Mouse (Mus musculus) kidney, embryonic 14.5 days (tissue): ENCODE results near the gene Car9. TPM values are rescaled to one million over a fixed set of nuclear protein-coding genes. Genes with fewer than 3 reads are reported as not detected.
A peak's percentile ranks its signal among the peaks of the same experiment; 100 is the strongest.

Experiments
- ATAC-seq: fragments of 200-750 bp; cut with Nextera tagmentation; 2 replicates; pipeline ENCODE4 v1.8.0; 2017; ENCODE audit warnings: moderate number of reproducible peaks, mild to moderate bottlenecking, moderate TSS enrichment, moderate library complexity; ENCODE audit not compliant: low FRiP score, low TSS enrichment
- H3K27ac ChIP-seq: fragments of 300-500 bp; sonication (generic); 2 replicates; pipeline ENCODE4 v1.5.1; 2014; ENCODE audit warnings: low read depth, mild to moderate bottlenecking, low read length, moderate library complexity, mixed read lengths
- H3K27me3 ChIP-seq: fragments of 300-500 bp; sonication (generic); 2 replicates; pipeline ENCODE4 v1.6.1; 2014; ENCODE audit warnings: mild to moderate bottlenecking, low read length; ENCODE audit not compliant: control insufficient read depth, insufficient read depth
- H3K36me3 ChIP-seq: fragments of 300-500 bp; sonication (generic); 2 replicates; pipeline ENCODE4 v1.6.1; 2014; ENCODE audit warnings: low read length, mixed read lengths; ENCODE audit not compliant: control insufficient read depth, insufficient read depth
- H3K4me1 ChIP-seq: fragments of 300-500 bp; sonication (generic); 2 replicates; pipeline ENCODE4 v1.6.1; 2014; ENCODE audit warnings: low read length, mixed read lengths; ENCODE audit not compliant: control insufficient read depth, insufficient read depth
- H3K4me2 ChIP-seq: fragments of 300-500 bp; sonication (generic); replicated peaks from 2 replicates; pipeline ENCODE4 v1.6.1; 2014; ENCODE audit warnings: low read depth, mild to moderate bottlenecking, low read length
- H3K4me3 ChIP-seq: fragments of 300-500 bp; sonication (generic); 2 replicates; pipeline ENCODE4 v1.5.1; 2014; ENCODE audit warnings: mild to moderate bottlenecking, low read length
- H3K9ac ChIP-seq: fragments of 300-500 bp; sonication (generic); 2 replicates; pipeline ENCODE4 v1.6.1; 2014; ENCODE audit warnings: low read depth, mild to moderate bottlenecking, low read length, moderate library complexity
- H3K9me3 ChIP-seq: fragments of 300-500 bp; sonication (generic); 2 replicates; pipeline ENCODE4 v1.6.1; 2016; ENCODE audit warnings: low read length; ENCODE audit not compliant: control insufficient read depth
- WGBS: fragments of 180-500 bp; shearing (Covaris S2); extraction: QIAGEN DNeasy Blood & Tissue Kit; methylation state at CpG from one replicate; pipeline ENCODE4 v1.1.7; 2014; 5-methylcytosine and 5-hydroxymethylcytosine counted together
- polyA plus RNA-seq: library from polyadenylated mRNA; unstranded; fragments of >200 nt; fragmentation: Nextera tagmentation; extraction: Ambion mirVana; gene quantifications from 2 replicates; pipeline ENCODE4 v1.2.1, GENCODE M21; 2014

Car9 gene
- polyA plus RNA-seq, 1 experiment from 2014 or later, result 0.80 TPM

DNA sequence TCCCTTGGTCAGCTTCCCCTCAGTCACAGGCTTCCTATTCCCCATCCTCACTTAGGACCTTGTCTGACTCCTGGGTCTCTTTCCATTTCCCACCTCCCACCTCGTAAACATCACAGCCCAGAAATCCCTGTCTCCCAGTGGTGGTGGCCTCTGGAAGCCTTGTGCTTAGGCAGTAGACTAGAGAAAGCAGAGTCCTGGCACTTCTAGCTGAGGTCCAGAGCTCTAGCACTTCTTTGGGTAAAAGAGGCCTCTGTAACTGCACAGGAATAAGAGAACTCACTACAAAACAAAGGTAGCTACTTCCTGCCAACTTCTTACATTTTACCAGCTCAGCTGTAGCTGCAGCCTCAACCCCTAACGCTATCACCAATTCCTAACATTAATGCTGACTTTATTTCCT lies 54.2 kb downstream of the Car9 start:
- peak overlapping the region; percentile 100; the same call in 1 of the 2 replicates for H3K27ac ChIP-seq
- no peaks in the 10 kb centered on the region for H3K9me3 ChIP-seq
- 22% methylated on average over 2 of the region's 2 CpGs for WGBS
- peak overlapping the region; percentile 92 for H3K4me3 ChIP-seq
- ATAC-seq, result no peak
- peak overlapping the region; percentile 87 for H3K4me2 ChIP-seq
- peak overlapping the region; percentile 92 for H3K9ac ChIP-seq
- no peaks in the 10 kb centered on the region for H3K27me3 ChIP-seq
- peaks cover 34% of the 10 kb centered on the region for H3K36me3 ChIP-seq
- peaks cover 55% of the 10 kb centered on the region for H3K4me1 ChIP-seq

DNA sequence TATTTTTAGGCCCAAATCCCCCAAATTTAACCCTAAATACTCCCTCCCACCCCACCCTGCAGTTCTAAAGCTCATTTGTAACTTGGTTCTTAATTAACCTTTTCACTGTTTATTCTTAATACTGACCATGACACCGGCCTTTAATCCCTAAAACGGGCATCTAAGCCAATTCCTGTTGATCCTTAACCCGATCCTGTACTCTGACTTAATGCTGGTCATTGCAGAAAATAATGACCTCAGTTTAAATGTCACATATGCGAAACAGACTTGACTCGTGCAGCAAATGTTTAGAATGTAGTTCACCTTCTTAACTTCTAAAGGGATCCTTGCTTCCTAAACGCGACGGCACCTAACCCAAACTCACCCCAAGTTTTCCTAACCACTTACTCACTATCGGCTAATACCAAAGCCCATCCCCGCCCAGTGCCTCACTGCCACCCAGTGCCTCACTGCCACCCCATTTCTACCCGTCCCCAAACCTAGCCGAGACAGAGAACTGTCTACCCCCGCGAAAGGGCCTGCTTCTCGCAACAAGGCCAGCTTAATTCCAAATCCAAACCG lies 54.8 kb downstream of the Car9 start:
- Histone ChIP-seq H3K4me2 (peak overlapping the region; percentile 87), H3K9me3 (no peaks in the 10 kb centered on the region), H3K4me3 (peak overlapping the region; percentile 92), H3K36me3 (peaks cover 34% of the 10 kb centered on the region), H3K27ac (peak overlapping the region; percentile 100), H3K4me1 (peaks cover 55% of the 10 kb centered on the region), H3K27me3 (no peaks in the 10 kb centered on the region), H3K9ac (peak overlapping the region; percentile 92)
- WGBS, result 3% methylated on average over 16 of the region's 16 CpGs
- no peak for ATAC-seq

DNA sequence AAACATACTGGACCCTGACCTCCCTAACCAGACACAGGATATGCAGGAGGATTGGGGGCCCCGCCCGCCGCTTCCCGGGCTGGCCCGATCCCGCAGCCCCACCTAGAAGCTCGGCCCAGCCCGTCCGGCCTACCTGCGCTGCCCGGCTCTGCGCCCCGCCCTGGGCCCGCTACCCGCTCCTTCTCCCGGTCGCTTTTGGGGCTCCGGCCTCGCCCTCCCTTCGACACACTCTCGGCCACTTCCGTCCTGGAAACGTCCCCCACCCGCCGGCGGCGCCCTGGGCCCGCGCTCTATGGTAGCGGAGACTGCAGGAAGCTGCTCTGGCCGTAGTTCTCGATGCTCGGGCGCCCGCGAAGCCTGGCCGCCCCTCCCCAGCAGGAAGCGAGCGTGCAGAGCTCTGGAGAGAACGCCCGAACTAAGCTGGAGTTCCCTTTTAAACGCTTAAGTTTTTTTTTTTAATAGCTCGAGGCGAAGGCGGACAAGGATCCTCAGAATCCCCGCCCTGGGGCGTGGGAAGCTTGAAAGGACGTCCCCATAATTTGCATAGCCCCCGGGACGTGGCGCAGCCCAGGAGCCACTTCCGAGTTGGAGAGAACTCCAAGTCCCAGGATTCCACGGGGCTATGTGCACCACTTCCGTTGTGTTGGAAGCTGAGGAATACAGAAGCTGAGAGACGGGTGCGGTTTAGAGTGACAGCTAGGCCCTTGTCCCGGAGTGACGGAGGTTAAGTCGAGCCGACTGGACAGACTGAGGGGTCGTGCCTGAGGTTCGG lies 55.4 kb downstream of the Car9 start, which contains the start of the genes Creb3 and Tln1:
Gene Creb3 (plus strand): TSS at position 336 of the 772 bp plus-strand sequence.
Gene Tln1 (minus strand): TSS at position 695 of the 772 bp plus-strand sequence.
- Histone ChIP-seq H3K9me3 (no peaks in the 10 kb centered on the region), H3K4me1 (peaks cover 53% of the 10 kb centered on the region), H3K27me3 (no peaks in the 10 kb centered on the region), H3K4me2 (peak within 1 kb of the TSS; percentile 87), H3K27ac (peak within 1 kb of the TSS; percentile 100), H3K4me3 (peak within 1 kb of the TSS; percentile 92), H3K9ac (peak within 1 kb of the TSS; percentile 92), H3K36me3 (peaks cover 34% of the 10 kb centered on the region)
- peak; percentile 91 for ATAC-seq
- WGBS, result under 1% methylated on average over 62 of the region's 62 CpGs

DNA sequence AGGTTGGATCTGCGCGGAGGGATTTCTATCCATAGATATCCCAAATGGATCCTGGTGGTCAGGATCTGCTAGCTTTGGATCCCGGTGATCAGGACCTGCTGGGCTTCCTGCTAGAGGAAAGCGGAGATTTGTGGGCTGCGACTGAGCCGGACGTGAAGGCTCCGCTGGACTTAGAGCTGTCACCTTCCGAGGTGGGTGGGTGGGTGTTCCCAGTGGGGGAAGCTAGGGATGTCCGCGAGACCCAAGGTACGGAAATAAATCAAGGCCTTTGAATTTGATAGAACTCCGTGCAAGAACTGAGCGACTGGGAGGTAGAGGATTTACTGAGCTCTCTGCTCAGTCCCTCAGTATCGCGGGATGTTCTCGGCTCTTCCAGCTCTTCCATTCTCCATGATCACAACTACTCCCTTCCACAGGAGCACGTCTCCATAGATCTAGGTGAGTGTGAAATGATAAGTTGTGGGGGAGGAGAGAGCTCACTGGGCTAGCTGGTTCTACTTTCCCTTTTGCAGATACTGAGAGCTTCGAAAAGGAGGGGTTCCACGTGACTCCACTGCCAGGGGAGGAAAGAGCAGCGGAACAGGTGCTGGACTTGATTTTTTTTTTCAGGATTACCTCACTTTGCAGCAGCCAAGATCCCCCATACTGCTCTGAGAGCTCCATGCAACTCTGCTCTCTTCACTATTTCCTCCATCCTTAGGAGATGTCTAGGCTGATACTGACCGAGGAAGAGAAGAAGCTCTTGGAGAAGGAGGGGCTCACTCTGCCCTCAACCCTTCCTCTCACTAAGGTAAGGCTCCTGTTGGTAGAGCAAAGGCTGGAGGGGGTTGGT lies 56.2 kb downstream of the Car9 start:
- H3K9ac ChIP-seq, result peak overlapping the region; percentile 92
- H3K36me3 ChIP-seq, result peaks cover 38% of the 10 kb centered on the region
- H3K4me1 ChIP-seq, result peaks cover 45% of the 10 kb centered on the region
- WGBS, result 5% methylated on average over 22 of the region's 22 CpGs
- ATAC-seq, result peak; percentile 21
- no peaks in the 10 kb centered on the region for H3K27me3 ChIP-seq
- no peaks in the 10 kb centered on the region for H3K9me3 ChIP-seq
- peak overlapping the region; percentile 92 for H3K4me3 ChIP-seq
- H3K27ac ChIP-seq, result peak overlapping the region; percentile 100; the same call in 1 of the 2 replicates
- peak overlapping the region; percentile 87 for H3K4me2 ChIP-seq

Other genes with a start within 250 kb of the Car9 start
- 0.31 and 0.43 TPM in 2 replicates for gene Atp8b5, start 239.8 kb upstream of the Car9 start, polyA plus RNA-seq
- gene Rusc2, start 125.0 kb upstream of the Car9 start, polyA plus RNA-seq, result 8.9 and 11.2 TPM in 2 replicates
- 0.24 and 0.38 TPM in 2 replicates for gene Fam166b, start 77.8 kb upstream of the Car9 start, polyA plus RNA-seq
- gene Tesk1, start 65.0 kb upstream of the Car9 start, polyA plus RNA-seq, result 11.4 and 14.9 TPM in 2 replicates
- 5.1 and 5.2 TPM in 2 replicates for gene Cd72, start 52.3 kb upstream of the Car9 start, polyA plus RNA-seq
- gene Sit1, start 23.2 kb upstream of the Car9 start, polyA plus RNA-seq, result not detected in 2 replicates
- 59.4 and 72.2 TPM in 2 replicates for gene Ccdc107, start 14.1 kb upstream of the Car9 start, polyA plus RNA-seq
- 36.4 and 38.2 TPM in 2 replicates for gene Arhgef39, start 7.3 kb upstream of the Car9 start, polyA plus RNA-seq
- gene Tpm2, start 16.8 kb downstream of the Car9 start, polyA plus RNA-seq, result 208 and 212 TPM in 2 replicates
- 50.2 and 55.7 TPM in 2 replicates for gene Creb3, start 55.4 kb downstream of the Car9 start, polyA plus RNA-seq
- gene Tln1, start 55.7 kb downstream of the Car9 start, polyA plus RNA-seq, result 72.6 and 87.2 TPM in 2 replicates
- gene Rgp1, start 71.7 kb downstream of the Car9 start, polyA plus RNA-seq, result 27.9 and 34.4 TPM in 2 replicates
- gene Gba2, start 71.9 kb downstream of the Car9 start, polyA plus RNA-seq, result 13.1 and 17.9 TPM in 2 replicates
- 0.63 and 1.0 TPM in 2 replicates for gene Msmp, start 77.5 kb downstream of the Car9 start, polyA plus RNA-seq
- gene Npr2, start 125.0 kb downstream of the Car9 start, polyA plus RNA-seq, result 6.0 and 11.1 TPM in 2 replicates
- 0.93 and 1.3 TPM in 2 replicates for gene Spag8, start 146.6 kb downstream of the Car9 start, polyA plus RNA-seq
- gene Hint2, start 149.5 kb downstream of the Car9 start, polyA plus RNA-seq, result 107 and 136 TPM in 2 replicates
- gene Tmem8b, start 162.0 kb downstream of the Car9 start, polyA plus RNA-seq, result 2.6 and 3.2 TPM in 2 replicates
- gene Fam221b, start 162.2 kb downstream of the Car9 start, polyA plus RNA-seq, result 2.6 and 3.7 TPM in 2 replicates
- not detected in 2 replicates for gene Olfr70, start 193.8 kb downstream of the Car9 start, polyA plus RNA-seq
- not detected in 2 replicates for gene Olfr71, start 203.3 kb downstream of the Car9 start, polyA plus RNA-seq
- 0.40 and 1.0 TPM in 2 replicates for gene Hrct1, start 220.2 kb downstream of the Car9 start, polyA plus RNA-seq
- 0.04 and 0.14 TPM in 2 replicates for gene Spaar, start 223.1 kb downstream of the Car9 start, polyA plus RNA-seq